Mouse (Mus musculus) cerebellum, adult (tissue): Measurements from ENCODE around the gene Alg12.

Experiments
- ATAC-seq: cut with Nextera tagmentation; 2 replicates; pipeline ENCODE4 v1.9.2; 2017; ENCODE audit warnings: mild to moderate bottlenecking, moderate library complexity, mixed read lengths; ENCODE audit not compliant: insufficient number of reproducible peaks, low FRiP score, low TSS enrichment

Alg12 gene

DNA sequence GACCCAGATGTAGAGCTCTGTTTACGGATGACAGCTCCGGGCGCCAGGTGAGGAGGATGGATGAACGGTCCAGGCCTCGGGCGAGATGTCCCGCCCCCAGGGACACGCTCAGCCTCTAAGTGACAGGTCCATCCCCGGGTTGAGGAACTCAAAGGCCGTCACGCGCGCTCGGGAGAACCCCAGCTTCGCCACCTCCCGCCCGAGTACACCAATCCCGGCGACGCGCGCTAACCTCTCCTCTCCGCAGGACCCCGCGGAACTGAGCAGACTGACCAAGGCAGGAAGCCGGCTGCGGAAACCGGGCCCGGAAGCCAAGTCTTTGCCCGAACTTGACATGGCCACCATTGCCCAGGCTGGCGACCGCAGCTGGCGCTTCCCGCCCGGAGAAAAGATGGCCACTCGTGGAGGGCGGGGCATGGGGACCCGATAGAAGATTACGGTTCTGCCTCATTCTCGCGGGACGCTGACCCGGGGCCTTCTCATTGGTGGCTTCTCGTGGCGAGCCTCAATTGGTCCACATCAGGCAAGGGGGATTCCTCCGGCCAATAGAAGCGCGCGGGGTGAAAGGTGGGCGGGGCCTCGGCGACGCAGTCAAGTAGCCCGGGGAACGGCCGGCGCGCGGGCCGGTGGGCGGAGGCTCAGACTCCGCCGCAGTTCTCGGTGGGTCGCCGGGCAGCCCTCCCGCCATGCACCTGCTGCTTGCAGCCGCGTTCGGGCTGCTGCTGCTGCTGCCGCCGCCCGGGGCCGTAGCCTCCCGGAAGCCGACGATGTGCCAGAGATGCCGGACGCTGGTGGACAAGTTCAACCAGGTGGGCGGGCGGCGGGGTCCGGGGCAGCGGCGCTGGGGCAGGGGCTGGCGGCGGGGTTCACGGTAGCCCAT is at the start of gene Alg12, which contains the start of gene Creld2:
TSS of gene Alg12 (minus strand) at position 293 of the 880 bp plus-strand sequence.
TSS of gene Creld2 (plus strand) at position 621 of the 880 bp plus-strand sequence.
- ATAC-seq = peak; percentile 98

GRCm38 (mm10) chr15:88868024-88868742 is 49.1 kb upstream of the Alg12 start:
- no peak for ATAC-seq

DNA sequence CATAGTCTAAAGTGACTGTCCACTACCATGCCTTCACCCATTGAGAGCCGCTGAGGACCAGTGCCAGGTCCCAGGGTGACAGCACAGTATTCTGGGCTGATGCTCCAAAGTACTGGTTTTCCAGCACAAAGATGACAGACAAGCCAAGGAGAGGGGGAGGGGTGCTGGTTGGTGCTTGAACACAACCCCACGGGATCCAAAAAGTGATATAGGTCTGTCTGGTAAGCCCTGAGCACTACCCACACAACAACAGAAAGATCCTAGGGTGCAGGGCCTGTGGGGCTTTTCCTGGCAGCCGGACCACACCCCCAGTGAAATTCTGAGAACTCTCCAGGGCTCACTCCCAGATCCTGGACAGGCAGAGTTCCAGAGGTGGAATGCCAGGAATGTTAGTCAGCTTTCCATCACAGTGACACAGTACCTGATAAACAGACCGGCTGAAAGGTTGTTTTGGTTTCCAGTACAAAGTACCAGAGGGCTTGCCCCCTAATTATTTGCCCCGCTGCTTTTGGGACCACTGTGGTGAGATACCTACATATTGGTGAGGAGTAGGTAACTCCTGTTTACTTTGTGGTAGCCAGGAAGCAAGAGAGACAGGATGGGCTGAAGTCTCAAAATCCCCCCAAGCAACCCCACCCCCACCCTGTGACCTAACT is 48.4 kb upstream of the Alg12 start:
- no peak for ATAC-seq

DNA sequence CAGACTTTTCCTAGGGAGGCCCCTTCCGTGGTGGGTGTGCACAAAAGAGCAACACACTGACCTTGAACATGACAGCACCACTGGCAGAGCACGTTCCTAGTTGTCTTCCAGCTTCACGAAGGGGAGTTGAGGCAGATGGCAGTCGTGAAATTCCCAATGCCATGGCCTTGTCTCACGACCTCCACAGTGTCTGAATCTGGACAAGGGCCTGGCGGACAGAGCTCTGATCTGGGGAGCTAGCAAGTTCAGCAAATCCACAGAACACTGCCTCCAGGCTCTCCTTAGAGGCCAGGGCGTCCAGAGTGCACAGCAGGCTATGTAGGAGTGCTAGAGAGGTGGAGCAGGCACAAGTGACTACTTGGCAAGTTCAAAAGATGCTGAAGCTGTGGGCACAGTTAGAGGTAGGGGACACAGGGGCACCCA is 47.8 kb upstream of the Alg12 start:
- no peak for ATAC-seq

- ATAC-seq = no peak
These were observed 47.0 kb upstream of the Alg12 start for GRCm38 (mm10) chr15:88865888-88866695.

- ATAC-seq = no peak
These were observed 45.9 kb upstream of the Alg12 start for GRCm38 (mm10) chr15:88865061-88865460.

GRCm38 (mm10) chr15:88864270-88865030 is 45.3 kb upstream of the Alg12 start:
- ATAC-seq = 0 out of 2 replicates have a peak, but pooled peaks have one; percentile 1

- ATAC-seq = peak; percentile 16; the same call in 1 of the 2 replicates
These were observed 44.6 kb upstream of the Alg12 start for GRCm38 (mm10) chr15:88863695-88864231.

DNA sequence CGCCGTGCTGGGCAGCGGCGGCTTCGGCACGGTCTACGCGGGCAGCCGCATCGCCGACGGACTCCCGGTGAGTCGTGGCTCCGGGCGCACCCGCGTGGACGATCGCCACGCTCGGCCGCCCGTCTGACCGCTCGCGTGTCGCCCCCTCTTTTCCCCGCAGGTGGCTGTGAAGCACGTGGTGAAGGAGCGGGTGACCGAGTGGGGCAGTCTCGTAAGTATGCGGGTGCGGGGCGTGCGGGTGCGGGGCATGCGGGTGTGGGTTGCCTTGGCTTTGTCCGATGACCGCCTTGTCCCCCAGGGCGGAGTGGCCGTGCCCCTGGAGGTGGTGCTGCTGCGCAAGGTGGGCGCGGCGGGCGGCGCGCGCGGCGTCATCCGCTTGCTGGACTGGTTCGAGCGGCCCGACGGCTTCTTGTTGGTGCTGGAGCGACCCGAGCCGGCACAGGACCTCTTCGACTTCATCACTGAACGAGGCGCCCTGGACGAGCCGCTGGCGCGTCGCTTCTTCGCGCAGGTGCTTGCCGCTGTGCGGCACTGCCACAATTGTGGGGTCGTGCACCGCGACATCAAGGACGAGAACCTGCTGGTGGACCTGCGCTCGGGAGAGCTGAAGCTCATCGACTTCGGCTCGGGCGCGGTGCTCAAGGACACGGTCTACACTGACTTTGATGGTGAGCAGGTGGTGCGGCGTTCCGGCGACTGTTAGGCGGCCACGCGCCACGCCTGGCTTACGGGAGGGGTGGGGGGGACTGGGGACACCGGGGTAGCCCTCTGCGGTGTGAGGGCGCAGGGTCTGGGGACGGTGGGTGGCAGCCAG is 44.0 kb upstream of the Alg12 start:
- no peak for ATAC-seq

DNA sequence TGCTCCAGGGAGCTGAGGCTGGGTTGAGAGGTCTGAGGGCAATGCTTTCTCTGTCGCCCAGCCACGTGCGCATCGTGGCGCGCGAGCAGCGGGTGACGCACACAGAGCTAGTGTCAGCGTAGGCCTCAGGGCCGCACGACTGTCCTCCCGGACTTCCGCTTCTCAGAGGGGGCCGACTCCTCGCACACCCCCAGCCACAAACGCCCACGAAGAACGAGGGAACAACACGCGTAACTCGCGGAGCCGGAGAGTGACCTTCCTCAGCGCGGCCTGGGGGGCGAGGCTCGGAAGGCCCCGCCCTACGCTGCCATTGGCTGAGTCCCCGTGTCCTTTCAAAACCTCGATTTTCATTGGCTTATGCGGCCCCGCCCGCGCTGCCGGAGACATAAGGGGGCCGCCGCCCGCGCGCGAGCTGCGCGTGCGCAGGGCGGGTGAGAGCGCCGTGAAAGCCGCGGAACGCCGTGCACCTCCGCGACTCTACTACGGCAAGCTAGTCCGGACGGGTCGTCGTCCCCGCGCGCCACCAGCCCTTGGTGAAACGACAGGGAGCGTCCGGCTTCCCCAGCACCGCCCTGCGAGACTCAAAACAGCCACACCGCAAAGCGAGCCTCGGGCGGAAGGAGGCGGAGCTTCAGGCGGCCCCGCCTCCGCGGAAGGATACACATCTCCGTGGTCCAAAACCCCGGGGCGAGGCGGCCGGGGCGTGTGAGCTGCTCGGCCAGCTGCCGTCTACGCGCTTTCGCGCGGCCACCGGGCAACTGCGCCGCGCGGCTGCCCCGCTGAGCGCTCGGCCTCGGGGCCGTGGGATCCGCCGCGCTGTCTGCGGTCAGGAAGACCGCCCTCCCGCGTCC is 42.9 kb upstream of the Alg12 start, which contains the start of gene Pim3:
TSS of gene Pim3 (plus strand) at position 415 of the 851 bp plus-strand sequence.
- peak; percentile 72 for ATAC-seq

GRCm38 (mm10) chr15:88860781-88861180 is 41.7 kb upstream of the Alg12 start:
- ATAC-seq = no peak

DNA sequence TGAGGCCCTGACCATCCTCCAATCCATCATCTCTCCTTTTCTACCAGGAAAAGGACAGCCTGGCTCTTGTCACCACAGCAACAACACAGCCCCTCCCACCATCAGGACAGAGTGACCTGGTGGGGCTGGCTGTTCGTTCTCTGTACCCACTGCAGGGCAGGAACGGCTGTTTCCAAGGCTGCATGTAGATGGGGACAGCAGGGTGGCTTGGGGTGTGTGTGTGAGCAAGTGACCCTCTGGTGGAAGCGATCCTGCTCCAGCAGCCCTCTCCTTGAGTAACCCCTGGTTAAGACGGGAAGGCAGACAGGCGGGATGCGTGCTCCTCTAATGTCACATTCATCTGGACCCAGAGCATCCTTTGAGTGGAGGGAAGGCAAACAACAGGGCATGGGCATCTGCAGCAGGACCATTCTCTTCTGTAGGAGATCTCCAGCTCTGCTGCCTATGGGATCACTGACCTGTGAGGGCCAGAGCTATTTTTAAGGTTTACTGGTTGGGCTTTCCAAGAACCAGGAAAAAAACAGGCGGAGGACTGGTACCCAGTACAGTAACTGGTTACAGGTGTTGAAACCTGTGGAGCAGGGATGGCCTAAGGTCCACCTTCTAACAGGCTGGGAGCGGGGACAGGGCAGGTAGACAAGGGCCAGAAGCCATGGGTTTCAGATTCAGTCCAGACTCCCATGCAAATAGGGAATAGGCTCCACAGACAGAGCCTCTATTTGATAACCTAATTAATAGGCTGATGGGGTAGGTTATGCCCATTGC is 40.3 kb upstream of the Alg12 start:
- no peak for ATAC-seq

- ATAC-seq = no peak
These were observed 39.6 kb upstream of the Alg12 start for GRCm38 (mm10) chr15:88858707-88859106.

DNA sequence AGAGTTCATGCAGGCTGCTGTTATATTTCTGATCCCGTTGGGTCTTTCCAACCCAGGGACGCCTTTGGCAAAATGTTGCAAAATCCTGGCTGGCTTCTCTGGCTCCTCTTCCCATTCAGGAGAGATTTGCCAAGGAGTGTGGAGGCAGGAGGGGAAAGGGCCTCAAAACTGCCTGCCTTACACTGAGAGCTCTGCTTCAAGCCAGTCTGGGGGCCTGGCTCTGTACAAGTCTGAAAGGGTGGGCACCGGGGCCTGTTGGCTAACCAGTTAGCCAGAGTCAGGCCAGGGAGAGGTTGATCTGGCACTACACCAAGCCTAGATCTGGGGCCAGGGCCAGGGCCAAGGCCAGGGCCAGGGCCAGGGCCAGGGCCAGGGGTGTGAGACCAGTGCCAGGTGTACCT is 39.0 kb upstream of the Alg12 start:
- ATAC-seq = no peak

- no peak for ATAC-seq
These were observed 38.2 kb upstream of the Alg12 start for GRCm38 (mm10) chr15:88857361-88857760.

DNA sequence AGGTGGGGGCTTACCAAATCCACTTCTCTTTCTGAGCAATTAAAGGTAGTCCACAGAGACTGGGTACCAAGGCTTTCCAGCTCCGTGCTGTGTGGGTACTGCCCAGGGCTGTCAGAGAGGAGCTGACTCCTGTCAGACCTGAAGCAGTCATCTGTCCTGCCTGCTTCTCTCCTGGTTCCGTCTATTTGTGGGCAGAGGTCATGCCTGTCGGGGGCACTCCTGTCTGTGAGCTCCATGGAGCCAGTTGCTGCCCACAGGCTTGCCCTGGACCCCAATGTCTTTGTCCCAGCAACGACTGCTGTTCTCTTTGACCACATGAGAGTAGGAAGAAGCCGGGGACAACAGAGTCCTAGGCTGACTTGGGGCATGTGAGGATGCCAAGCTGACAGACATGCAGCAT is 37.5 kb upstream of the Alg12 start:
- ATAC-seq = no peak
